Mouse (Mus musculus) midbrain, embryonic 13.5 days (tissue): ENCODE measurements around the gene Ccdc69. TPM values are rescaled to one million over a fixed set of nuclear protein-coding genes. Genes with fewer than 3 reads are reported as not detected.

ENCODE experiments used
- polyA plus RNA-seq: library from polyadenylated mRNA; unstranded; fragments of >200 nt; fragmentation: Nextera tagmentation; extraction: Ambion mirVana; gene quantifications from 2 replicates; pipeline ENCODE4 v1.2.1, GENCODE M21; 2015

Ccdc69 gene
- polyA plus RNA-seq, 1 experiment from 2014 or later: not detected

Other genes starting within 250 kb of the Ccdc69 start
- gene Lyrm7, start 217.2 kb downstream of the Ccdc69 start, polyA plus RNA-seq: 7.1 and 11.2 TPM in 2 replicates
- 703 and 771 TPM in 2 replicates for gene Hint1, start 211.7 kb downstream of the Ccdc69 start, polyA plus RNA-seq
- 19.6 and 21.4 TPM in 2 replicates for gene Gpx3, start 175.7 kb downstream of the Ccdc69 start, polyA plus RNA-seq
- 13.4 and 14.4 TPM in 2 replicates for gene Tnip1, start 115.2 kb downstream of the Ccdc69 start, polyA plus RNA-seq
- gene Anxa6, start 44.7 kb downstream of the Ccdc69 start, polyA plus RNA-seq: 30.7 and 36.5 TPM in 2 replicates
- gene Gm2a, start 20.0 kb upstream of the Ccdc69 start, polyA plus RNA-seq: 13.2 and 14.5 TPM in 2 replicates
- gene Slc36a3, start 73.6 kb upstream of the Ccdc69 start, polyA plus RNA-seq: not detected in 2 replicates
- 0.17 and 0.27 TPM in 2 replicates for gene Slc36a2, start 106.9 kb upstream of the Ccdc69 start, polyA plus RNA-seq
- gene Slc36a1, start 126.2 kb upstream of the Ccdc69 start, polyA plus RNA-seq: 2.7 and 2.8 TPM in 2 replicates